Mouse (Mus musculus) heart, embryonic 16.5 days (tissue): ENCODE results near the gene Abcc3. TPM values are rescaled to one million over a fixed set of nuclear protein-coding genes. Genes with fewer than 3 reads are reported as not detected.

ENCODE experiments used
- ATAC-seq: fragments of 200-750 bp; cut with Nextera tagmentation; replicated peaks from 2 replicates; pipeline ENCODE4 v1.8.0; 2017; ENCODE audit warnings: moderate number of reproducible peaks; ENCODE audit not compliant: insufficient read depth, low FRiP score; ENCODE audit errors: extremely low read depth
- H3K27ac ChIP-seq: fragments of 300-500 bp; sonication (generic); 2 replicates; pipeline ENCODE4 v1.5.1; 2014; ENCODE audit warnings: mild to moderate bottlenecking, low read length, control low read depth, moderate library complexity
- H3K27me3 ChIP-seq: fragments of 300-500 bp; sonication (generic); 2 replicates; pipeline ENCODE4 v1.6.1; 2014; ENCODE audit warnings: low read length, mixed read lengths; ENCODE audit not compliant: control insufficient read depth, insufficient read depth
- H3K36me3 ChIP-seq: fragments of 300-500 bp; sonication (generic); 2 replicates; pipeline ENCODE4 v1.6.1; 2014; ENCODE audit not compliant: control insufficient read depth, insufficient read depth
- H3K4me1 ChIP-seq: fragments of 300-500 bp; sonication (generic); 2 replicates; pipeline ENCODE4 v1.6.1; 2014; ENCODE audit warnings: low read length, mixed read lengths; ENCODE audit not compliant: control insufficient read depth, insufficient read depth
- H3K4me2 ChIP-seq: fragments of 300-500 bp; sonication (generic); 2 replicates; pipeline ENCODE4 v1.6.1; 2014; ENCODE audit warnings: low read depth, mild to moderate bottlenecking, control low read depth, low read length
- H3K4me3 ChIP-seq: fragments of 300-500 bp; sonication (generic); 2 replicates; pipeline ENCODE4 v1.5.1; 2014; ENCODE audit warnings: mild to moderate bottlenecking, control low read depth, low read length
- H3K9ac ChIP-seq: fragments of 300-500 bp; sonication (generic); 2 replicates; pipeline ENCODE4 v1.6.1; 2014; ENCODE audit warnings: low read length, control low read depth
- H3K9me3 ChIP-seq: fragments of 300-500 bp; sonication (generic); replicated peaks from 2 replicates; pipeline ENCODE4 v1.6.1; 2016; ENCODE audit warnings: low read length; ENCODE audit not compliant: control insufficient read depth
- WGBS: fragments of 180-500 bp; shearing (Covaris S2); extraction: QIAGEN DNeasy Blood & Tissue Kit; methylation state at CpG from one replicate; pipeline ENCODE4 v1.1.7; 2014; 5-methylcytosine and 5-hydroxymethylcytosine counted together
- polyA plus RNA-seq: library from polyadenylated mRNA; unstranded; fragments of >200 nt; fragmentation: Nextera tagmentation; extraction: Ambion mirVana; gene quantifications from 2 replicates; pipeline ENCODE4 v1.2.1, GENCODE M21; 2015

Gene Abcc3
- polyA plus RNA-seq, 1 experiment from 2014 or later, result 1.1 TPM

DNA sequence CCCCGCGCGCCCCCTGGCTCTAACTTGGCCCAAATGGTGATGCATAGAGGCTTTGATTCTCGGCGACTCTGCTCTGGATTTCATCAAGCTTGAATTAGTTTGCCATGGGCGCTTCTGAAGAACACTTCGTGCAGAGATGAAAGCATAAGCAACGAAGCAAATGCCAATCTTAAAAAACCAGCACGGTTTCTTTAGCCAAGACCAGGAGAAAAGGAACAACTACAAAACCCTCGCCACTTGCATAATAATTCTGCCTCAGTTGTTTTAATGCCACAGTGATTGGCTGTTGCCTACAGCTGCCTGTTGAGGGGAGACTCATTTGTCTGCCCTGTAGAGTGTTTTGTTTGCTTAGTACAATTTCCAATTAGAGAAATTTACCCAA, 64.2 kb downstream of the Abcc3 start:
- Histone ChIP-seq H3K4me2 (peak overlapping the region; percentile 65), H3K4me1 (peaks cover 21% of the 10 kb centered on the region), H3K36me3 (no peaks in the 10 kb centered on the region), H3K9me3 (no peaks in the 10 kb centered on the region), H3K27ac (peak overlapping the region; percentile 99), H3K4me3 (peak overlapping the region; percentile 85), H3K9ac (peak overlapping the region; percentile 97), H3K27me3 (no peaks in the 10 kb centered on the region)
- 3% methylated on average over 10 of the region's 10 CpGs for WGBS
- ATAC-seq, result no peak

DNA sequence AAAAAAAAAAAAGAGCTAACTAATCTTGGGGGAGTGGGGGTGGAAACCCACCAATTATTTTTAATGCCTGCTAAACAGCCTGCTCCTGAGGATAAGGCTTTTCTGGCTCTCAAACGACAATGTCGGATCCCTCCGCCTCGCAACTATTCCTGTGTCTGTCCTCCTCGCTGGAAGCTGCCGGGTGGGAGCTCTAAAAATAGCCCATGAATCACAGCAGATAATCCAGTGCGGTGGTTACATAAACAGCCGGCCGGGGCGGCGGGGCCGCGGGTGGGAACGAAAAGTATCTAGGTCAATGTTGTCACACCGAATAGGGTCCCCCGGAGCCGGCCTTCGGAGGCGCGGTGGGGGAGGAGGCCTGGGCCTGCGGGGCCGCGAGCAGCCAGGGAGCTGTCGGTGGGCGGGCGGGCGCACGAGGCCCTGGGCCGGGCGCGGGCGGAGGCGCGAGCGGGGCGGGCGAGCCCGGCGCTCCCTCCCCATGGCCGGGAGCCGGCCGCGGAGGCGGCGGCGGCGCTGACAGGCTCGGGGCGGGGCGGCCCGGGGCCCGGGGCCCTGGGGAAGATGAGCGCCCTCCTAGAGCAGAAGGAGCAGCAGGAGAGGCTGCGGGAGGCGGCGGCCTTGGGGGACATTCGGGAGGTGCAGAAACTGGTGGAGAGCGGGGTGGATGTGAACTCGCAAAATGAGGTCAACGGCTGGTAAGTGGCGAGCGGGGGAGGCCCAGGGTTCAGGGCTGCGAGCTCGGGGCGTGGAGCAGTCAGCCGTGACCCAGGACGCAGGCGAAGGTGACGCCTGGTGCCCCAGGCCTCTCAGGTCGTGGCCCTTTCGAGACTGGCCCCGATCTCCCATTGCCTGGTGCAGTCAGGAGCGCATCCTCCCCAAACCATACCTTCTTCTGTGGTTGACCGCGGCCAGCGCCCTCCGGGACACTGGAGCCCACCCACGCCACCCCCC, 64.8 kb downstream of the Abcc3 start, which contains the start of gene Ankrd40:
TSS of gene Ankrd40 (plus strand) at position 309 of the 951 bp plus-strand sequence.
- H3K4me1 ChIP-seq, result peaks cover 19% of the 10 kb centered on the region
- ATAC-seq, result peak; percentile 91
- WGBS, result under 1% methylated on average over 73 of the region's 78 CpGs

DNA sequence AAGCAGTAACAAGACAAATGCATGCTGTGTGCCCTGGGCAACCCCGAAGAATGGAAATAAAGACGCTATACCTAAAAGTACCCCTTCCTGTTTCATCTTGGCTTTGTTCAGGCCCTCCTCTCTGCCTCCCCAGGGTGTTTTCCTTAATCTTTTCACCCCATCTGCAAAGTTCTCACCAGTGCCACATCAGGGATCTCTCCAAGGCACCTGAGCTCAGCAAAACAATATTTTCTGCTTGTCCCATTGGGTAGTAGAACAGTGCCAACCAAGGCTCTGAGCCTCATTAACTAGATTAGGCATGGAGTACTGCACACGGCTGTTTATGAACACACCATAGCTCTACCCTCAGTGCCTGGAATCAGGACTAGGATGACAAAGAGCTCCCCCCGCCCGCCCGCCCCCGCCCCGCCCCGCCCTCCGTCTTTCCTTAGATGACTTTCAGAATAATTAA, 65.8 kb downstream of the Abcc3 start:
- 0 out of 2 replicates have a peak, but pooled peaks have one; percentile 15 for ATAC-seq
- H3K9me3 ChIP-seq, result no peaks in the 10 kb centered on the region
- WGBS, result 6% methylated on average over 10 of the region's 10 CpGs

More for the DNA sequence above, 64.8 kb downstream of the Abcc3 start, which contains the start of gene Ankrd40:
- no peaks in the 10 kb centered on the region for H3K9me3 ChIP-seq
- H3K4me2 ChIP-seq, result peak within 1 kb of the TSS; percentile 69
- peak within 1 kb of the TSS; percentile 97 for H3K9ac ChIP-seq
- no peaks in the 10 kb centered on the region for H3K36me3 ChIP-seq
- no peaks in the 10 kb centered on the region for H3K27me3 ChIP-seq
- peak within 1 kb of the TSS; percentile 99 for H3K27ac ChIP-seq
- H3K4me3 ChIP-seq, result peak within 1 kb of the TSS; percentile 85

DNA sequence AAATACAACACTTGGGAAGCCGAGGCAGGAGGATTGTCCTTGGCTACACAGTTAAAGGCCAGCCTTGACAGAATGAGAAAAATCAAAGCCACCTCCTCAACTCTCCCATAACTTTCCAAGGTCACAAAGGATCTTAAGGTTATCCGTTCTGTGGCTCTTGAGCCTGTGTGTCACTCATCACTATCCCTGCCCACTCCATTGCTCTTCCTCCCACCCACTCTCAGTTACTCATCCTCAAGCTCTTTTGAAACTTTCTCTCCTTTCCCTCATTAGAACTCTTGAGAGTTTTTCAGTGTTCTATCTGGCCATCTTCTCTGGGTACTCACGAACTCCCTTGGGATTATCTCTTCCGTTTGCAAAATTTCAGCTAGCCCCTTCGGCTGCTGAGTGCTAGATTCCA, 68.2 kb downstream of the Abcc3 start:
- no peak for ATAC-seq
- no peak overlapping the region for H3K9ac ChIP-seq
- WGBS, result 71% methylated on average over 5 of the region's 5 CpGs

More for the DNA sequence above, 65.8 kb downstream of the Abcc3 start:
- peak overlapping the region; percentile 99 for H3K27ac ChIP-seq
- H3K4me2 ChIP-seq, result peak overlapping the region; percentile 69
- H3K9ac ChIP-seq, result peak overlapping the region; percentile 97
- H3K4me3 ChIP-seq, result no peak overlapping the region; the same call in 1 of the 2 replicates
- no peaks in the 10 kb centered on the region for H3K36me3 ChIP-seq
- no peaks in the 10 kb centered on the region for H3K27me3 ChIP-seq
- peaks cover 23% of the 10 kb centered on the region for H3K4me1 ChIP-seq

DNA sequence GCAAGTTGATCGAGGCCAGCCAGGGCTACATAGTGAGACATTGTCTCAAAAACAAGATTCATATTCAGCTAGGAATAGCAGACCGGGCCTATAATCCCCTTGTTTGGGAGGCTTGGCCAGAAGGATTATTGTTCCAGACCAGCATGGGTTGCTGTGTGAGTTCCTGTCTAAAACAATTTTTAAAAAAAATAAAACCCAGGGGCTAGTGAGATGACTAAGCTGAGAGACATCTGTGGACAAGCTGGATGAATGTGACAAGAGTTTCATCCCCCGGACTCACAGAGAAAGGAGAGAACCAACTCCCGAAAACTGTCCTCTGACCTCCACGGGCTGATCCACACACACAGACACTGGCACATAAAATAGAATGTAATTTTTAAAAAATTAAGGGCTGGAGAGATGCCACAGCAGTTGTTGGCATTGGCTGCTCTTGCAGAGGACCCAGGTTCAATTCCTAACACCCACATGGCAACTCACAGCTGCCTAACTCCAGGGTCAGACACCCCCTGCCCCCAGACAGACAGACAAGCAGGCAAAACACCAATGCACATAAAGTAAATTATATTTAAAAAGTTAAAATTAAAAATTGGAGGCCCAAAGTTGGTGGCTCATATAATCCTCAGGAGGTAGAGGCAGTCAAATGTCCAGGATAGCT, 69.4 kb downstream of the Abcc3 start:
- Histone ChIP-seq H3K4me2 (no peak overlapping the region), H3K27me3 (no peaks in the 10 kb centered on the region), H3K4me1 (peaks cover 26% of the 10 kb centered on the region), H3K9ac (no peak overlapping the region), H3K36me3 (peaks cover 2% of the 10 kb centered on the region; the same call in 1 of the 2 replicates), H3K9me3 (no peaks in the 10 kb centered on the region), H3K4me3 (no peak overlapping the region), H3K27ac (no peak overlapping the region)
- ATAC-seq, result no peak
- 78% methylated on average over 5 of the region's 5 CpGs for WGBS

More for the DNA sequence above, 68.2 kb downstream of the Abcc3 start:
- H3K36me3 ChIP-seq, result no peaks in the 10 kb centered on the region
- H3K27me3 ChIP-seq, result no peaks in the 10 kb centered on the region
- no peaks in the 10 kb centered on the region for H3K9me3 ChIP-seq
- no peak overlapping the region for H3K27ac ChIP-seq
- H3K4me2 ChIP-seq, result no peak overlapping the region
- no peak overlapping the region for H3K4me3 ChIP-seq
- peaks cover 25% of the 10 kb centered on the region for H3K4me1 ChIP-seq

- peak overlapping the region; percentile 99 for H3K4me3 ChIP-seq
- H3K36me3 ChIP-seq, result peaks cover 2% of the 10 kb centered on the region; the same call in 1 of the 2 replicates
- no peaks in the 10 kb centered on the region for H3K9me3 ChIP-seq
- peak overlapping the region; percentile 100 for H3K9ac ChIP-seq
- H3K27ac ChIP-seq, result peak overlapping the region; percentile 98
- H3K4me1 ChIP-seq, result peaks cover 33% of the 10 kb centered on the region
- H3K4me2 ChIP-seq, result peak overlapping the region; percentile 78
- ATAC-seq, result no peak
- no peaks in the 10 kb centered on the region for H3K27me3 ChIP-seq
- 41% methylated on average over 5 of the region's 5 CpGs for WGBS
Observed at GRCm38 (mm10) chr11:94322636-94323035, 70.2 kb downstream of the Abcc3 start.

DNA sequence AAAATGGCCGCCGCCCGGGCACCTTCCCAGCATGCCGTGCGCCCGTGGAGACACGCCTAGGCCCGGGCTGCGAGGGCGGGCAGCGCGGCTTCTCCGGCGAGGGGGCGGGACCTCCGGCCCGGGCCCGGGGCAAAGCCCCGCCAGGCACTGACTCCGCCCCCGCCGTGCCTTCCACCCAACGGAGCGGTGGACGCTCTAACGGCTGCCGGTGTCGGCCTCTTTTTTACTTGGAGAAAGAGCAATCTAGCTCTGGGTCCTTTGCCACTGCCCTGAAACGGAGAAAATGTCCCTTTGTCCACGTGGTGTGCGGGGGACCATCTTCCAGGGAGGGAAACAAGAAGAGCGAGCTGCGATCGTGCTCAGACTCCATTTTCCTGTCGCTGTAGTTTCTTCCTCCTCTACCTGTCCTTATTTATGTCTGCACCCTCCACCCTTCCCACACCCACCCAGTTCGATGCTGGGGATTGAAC, 70.8 kb downstream of the Abcc3 start, which contains the start of gene Luc7l3:
TSS of gene Luc7l3 (minus strand) at position 58 of the 470 bp plus-strand sequence.
- Histone ChIP-seq H3K27me3 (no peaks in the 10 kb centered on the region), H3K4me2 (peak within 1 kb of the TSS; percentile 81), H3K27ac (peak within 1 kb of the TSS; percentile 98), H3K9ac (peak within 1 kb of the TSS; percentile 100), H3K4me3 (peak within 1 kb of the TSS; percentile 99), H3K36me3 (peaks cover 2% of the 10 kb centered on the region; the same call in 1 of the 2 replicates), H3K9me3 (no peaks in the 10 kb centered on the region), H3K4me1 (peaks cover 38% of the 10 kb centered on the region)
- WGBS, result under 1% methylated on average over 36 of the region's 36 CpGs
- peak; percentile 98 for ATAC-seq

DNA sequence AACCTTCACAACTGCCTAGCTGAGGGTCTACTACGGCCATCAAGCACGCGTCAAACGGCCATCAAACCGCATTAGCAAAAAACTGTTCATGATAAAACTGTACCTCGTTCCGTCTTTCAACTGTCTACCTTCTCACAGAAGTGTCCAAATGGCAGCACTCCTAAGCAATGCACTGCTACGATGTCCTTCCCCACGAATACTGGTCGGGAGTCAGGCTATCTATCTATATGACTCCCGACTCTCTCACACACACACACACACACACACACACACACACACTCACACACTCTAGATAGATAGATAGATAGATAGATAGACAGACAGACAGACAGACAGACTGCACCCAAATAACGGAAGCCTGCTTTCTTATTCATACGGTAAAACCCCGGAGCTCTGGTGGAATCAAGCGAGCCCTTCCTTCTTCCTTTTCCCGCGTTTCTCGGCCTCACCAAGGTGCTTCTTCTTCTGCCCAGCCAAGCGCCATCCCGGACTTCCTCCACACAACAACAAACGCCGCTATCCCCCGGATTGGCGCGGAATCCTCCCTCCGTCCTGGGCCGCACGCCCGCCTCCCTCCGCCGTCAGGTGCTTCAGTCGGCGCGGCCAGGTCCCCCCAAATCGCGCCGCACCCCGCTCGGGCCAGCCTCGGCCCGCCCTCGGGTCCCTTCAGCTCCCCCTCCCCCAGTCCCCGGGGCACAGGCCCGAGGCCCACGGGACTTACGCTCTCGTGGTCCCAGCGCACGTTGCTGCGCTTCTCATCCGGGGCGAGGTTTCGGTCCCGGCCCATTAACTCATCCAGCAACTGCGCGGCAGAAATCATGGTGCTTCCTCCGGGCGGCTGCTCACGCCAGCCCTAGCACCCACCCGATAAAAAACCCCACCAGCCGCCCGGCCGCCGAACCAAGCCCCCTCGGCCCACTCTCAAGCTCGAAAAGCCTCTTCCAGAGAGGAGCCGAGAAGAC, 71.5 kb downstream of the Abcc3 start:
- Histone ChIP-seq H3K9ac (peak overlapping the region; percentile 100), H3K27ac (peak overlapping the region; percentile 98), H3K9me3 (no peaks in the 10 kb centered on the region), H3K36me3 (peaks cover 2% of the 10 kb centered on the region; the same call in 1 of the 2 replicates), H3K4me2 (peak overlapping the region; percentile 81), H3K4me1 (peaks cover 43% of the 10 kb centered on the region), H3K4me3 (peak overlapping the region; percentile 99), H3K27me3 (no peaks in the 10 kb centered on the region)
- under 1% methylated on average over 67 of the region's 67 CpGs for WGBS
- ATAC-seq, result peak; percentile 69
